Mouse (Mus musculus) kidney, adult 2 months (tissue): Measurements from ENCODE around the gene Il2ra. TPM values are rescaled to one million over a fixed set of nuclear protein-coding genes. Genes with fewer than 3 reads are reported as not detected.

Experiments
- DNase-seq: peaks from one replicate; pipeline ENCODE4 v3.0.0; 2021
- H3K27ac ChIP-seq: fragments of 200-500 bp; 2 replicates; pipeline ENCODE4 v1.5.1; 2012; ENCODE audit warnings: low read depth, low read length, control low read depth, inconsistent platforms; ENCODE audit not compliant: insufficient read depth
- H3K27me3 ChIP-seq: fragments of 200-500 bp; replicated peaks from 2 replicates; pipeline ENCODE4 v1.6.1; 2012; ENCODE audit warnings: mild to moderate bottlenecking, moderate library complexity, low read length, inconsistent platforms; ENCODE audit not compliant: control insufficient read depth, insufficient read depth
- H3K36me3 ChIP-seq: fragments of 200-500 bp; 2 replicates; pipeline ENCODE4 v1.6.1; 2012; ENCODE audit warnings: mild to moderate bottlenecking, moderate library complexity, low read length, inconsistent platforms; ENCODE audit not compliant: control insufficient read depth, insufficient read depth
- H3K4me1 ChIP-seq: fragments of 200-500 bp; 2 replicates; pipeline ENCODE4 v1.6.1; 2011; ENCODE audit warnings: low read length; ENCODE audit not compliant: control insufficient read depth, insufficient read depth
- H3K4me3 ChIP-seq: fragments of 200-500 bp; 2 replicates; pipeline ENCODE4 v1.5.1; 2011; ENCODE audit warnings: mild to moderate bottlenecking, low read depth, low read length, control low read depth; ENCODE audit not compliant: insufficient read depth
- CTCF ChIP-seq: fragments of 200-500 bp; conservative IDR thresholded peaks from 2 replicates; pipeline ENCODE4 v1.5.1; 2011; ENCODE audit warnings: low read depth, mild to moderate bottlenecking, control low read depth, low read length, moderate library complexity, mixed read lengths; ENCODE audit not compliant: insufficient read depth, insufficient read length
- POLR2A ChIP-seq: fragments of 200-500 bp; IDR thresholded peaks from one replicate; pipeline ENCODE4 v1.6.1; 2011; ENCODE audit warnings: low read depth, low read length, control low read depth
- WGBS: fragments of 180-500 bp; shearing (Covaris S2); methylation state at CpG from one replicate; pipeline ENCODE4 v1.1.7; 2018; 5-methylcytosine and 5-hydroxymethylcytosine counted together
- polyA plus RNA-seq: library from polyadenylated mRNA; depleted of rRNA; stranded (reverse); fragments of >200 nt; gene quantifications from 2 replicates; pipeline ENCODE4 v1.2.3, GENCODE M21; 2012; rRNA removed

Il2ra gene
- polyA plus RNA-seq, 1 experiment, result 0.42 TPM

DNA sequence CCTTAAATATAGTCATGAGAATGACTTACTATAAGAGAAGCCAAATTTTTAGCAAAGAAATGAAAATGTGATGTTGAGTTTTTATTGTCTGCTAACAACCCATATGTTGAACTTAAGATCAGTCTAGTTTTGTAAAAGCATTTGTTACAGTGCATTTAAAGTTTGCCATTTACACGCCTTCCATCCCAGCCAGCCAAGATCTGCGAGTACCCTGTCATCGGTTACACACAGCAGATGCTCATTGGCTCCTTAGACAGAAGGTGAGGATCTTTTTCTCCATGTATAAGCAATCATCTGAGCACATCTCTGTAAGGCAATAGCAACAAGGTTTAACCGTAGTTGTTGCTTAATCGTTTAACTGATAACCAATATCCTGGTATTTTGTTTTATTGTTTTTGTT is 85.0 kb downstream of the Il2ra start:
- WGBS, result 94% methylated on average over 5 of the region's 5 CpGs
- H3K36me3 ChIP-seq, result peaks cover 9% of the 10 kb centered on the region; the same call in 1 of the 2 replicates
- H3K27me3 ChIP-seq, result no peaks in the 10 kb centered on the region
- no peak overlapping the region for H3K4me3 ChIP-seq
- H3K27ac ChIP-seq, result no peak overlapping the region
- DNase-seq, result no peak
- H3K4me1 ChIP-seq, result no peaks in the 10 kb centered on the region
- TF ChIP-seq POLR2A (no peak), CTCF (no peak)

GRCm38 (mm10) chr2:11729091-11729490 is 86.5 kb downstream of the Il2ra start:
- 71% methylated on average over 3 of the region's 3 CpGs for WGBS
- TF ChIP-seq CTCF, result no peak

GRCm38 (mm10) chr2:11732978-11733377 is 90.4 kb downstream of the Il2ra start:
- Histone ChIP-seq H3K27ac (no peak overlapping the region), H3K27me3 (no peaks in the 10 kb centered on the region), H3K36me3 (peaks cover 6% of the 10 kb centered on the region; the same call in 1 of the 2 replicates), H3K4me3 (no peak overlapping the region), H3K4me1 (no peaks in the 10 kb centered on the region)
- DNase-seq, result no peak
- 82% methylated on average over 5 of the region's 5 CpGs for WGBS
- no peak for TF ChIP-seq CTCF

More at GRCm38 (mm10) chr2:11729091-11729490, 86.5 kb downstream of the Il2ra start:
- Histone ChIP-seq H3K4me1 (no peaks in the 10 kb centered on the region), H3K27ac (no peak overlapping the region), H3K4me3 (no peak overlapping the region), H3K36me3 (peaks cover 9% of the 10 kb centered on the region; the same call in 1 of the 2 replicates), H3K27me3 (no peaks in the 10 kb centered on the region)
- no peak for DNase-seq

- 74% methylated on average over 6 of the region's 6 CpGs for WGBS
Observed at GRCm38 (mm10) chr2:11735853-11736252, 93.2 kb downstream of the Il2ra start.

DNA sequence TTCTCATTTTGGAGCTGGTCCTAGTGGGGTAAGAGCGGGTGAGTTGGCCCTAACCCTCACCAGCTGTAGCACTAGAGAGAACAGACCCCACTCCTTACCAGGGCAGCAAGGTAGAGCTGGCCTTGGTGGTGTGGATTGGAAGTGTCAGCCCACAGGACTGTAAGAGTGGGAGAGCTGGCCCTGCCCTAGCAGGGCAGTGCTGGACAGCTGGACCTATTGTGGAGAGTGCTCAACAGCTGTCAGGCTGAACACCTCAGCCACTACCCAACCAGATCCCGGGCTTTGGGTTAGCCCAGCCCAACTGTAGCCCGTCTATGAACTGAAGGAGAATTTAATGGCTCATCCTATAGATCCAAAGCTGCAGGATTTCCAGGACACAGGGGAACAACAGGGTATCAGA is 96.2 kb downstream of the Il2ra start:
- Histone ChIP-seq H3K4me3 (no peak overlapping the region), H3K27ac (no peak overlapping the region), H3K36me3 (no peaks in the 10 kb centered on the region; the same call in none of the 2 replicates), H3K4me1 (no peaks in the 10 kb centered on the region), H3K27me3 (no peaks in the 10 kb centered on the region)
- DNase-seq, result no peak
- TF ChIP-seq CTCF, result no peak
- no peak for TF ChIP-seq POLR2A
- WGBS, result 93% methylated on average over 3 of the region's 3 CpGs

More at GRCm38 (mm10) chr2:11735853-11736252, 93.2 kb downstream of the Il2ra start:
- TF ChIP-seq CTCF (no peak), POLR2A (no peak)
- peak; percentile 6 for DNase-seq
- no peaks in the 10 kb centered on the region for H3K27me3 ChIP-seq
- H3K4me3 ChIP-seq, result no peak overlapping the region
- no peak overlapping the region for H3K27ac ChIP-seq
- no peaks in the 10 kb centered on the region; the same call in 1 of the 2 replicates for H3K36me3 ChIP-seq
- no peaks in the 10 kb centered on the region for H3K4me1 ChIP-seq

DNA sequence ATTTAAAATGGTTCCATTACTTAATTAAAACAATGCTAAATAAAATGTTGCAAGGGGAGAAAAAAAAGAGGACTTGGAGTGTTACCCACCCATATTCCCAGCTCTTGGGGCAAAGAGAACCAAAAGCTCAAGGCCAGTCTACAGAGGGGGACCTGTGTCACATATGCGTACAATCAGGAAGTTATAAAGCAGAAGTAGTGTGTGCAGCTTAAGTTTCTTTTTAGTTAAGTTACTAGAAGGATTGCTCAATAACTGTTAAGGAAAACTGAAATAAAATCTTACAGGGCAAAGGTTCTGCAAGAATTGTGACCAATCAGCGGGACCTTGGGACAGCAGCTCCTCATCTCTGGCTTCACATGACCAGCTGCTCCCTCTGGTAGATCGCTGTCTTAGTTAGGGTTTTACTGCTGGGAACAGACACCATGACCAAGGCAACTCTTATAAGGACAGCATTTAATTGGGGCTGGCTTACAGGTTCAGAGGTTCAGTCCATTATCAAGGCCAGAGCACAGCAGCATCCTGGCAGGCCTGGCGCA is 97.0 kb downstream of the Il2ra start:
- no peak overlapping the region for H3K4me3 ChIP-seq
- H3K4me1 ChIP-seq, result no peaks in the 10 kb centered on the region
- TF ChIP-seq POLR2A (no peak), CTCF (no peak)
- H3K27ac ChIP-seq, result no peak overlapping the region
- H3K27me3 ChIP-seq, result no peaks in the 10 kb centered on the region
- H3K36me3 ChIP-seq, result no peaks in the 10 kb centered on the region; the same call in none of the 2 replicates
- DNase-seq, result peak; percentile 13
- 88% methylated on average over 4 of the region's 4 CpGs for WGBS

Other genes with a start within 250 kb of the Il2ra start
- gene Pfkfb3, start 88.7 kb upstream of the Il2ra start, polyA plus RNA-seq, result 18.3 and 22.2 TPM in 2 replicates
- gene Rbm17, start 38.7 kb upstream of the Il2ra start, polyA plus RNA-seq, result 41.3 and 48.7 TPM in 2 replicates
- not detected in 2 replicates for gene Gm17490, start 16.5 kb upstream of the Il2ra start, polyA plus RNA-seq
- gene Il15ra, start 62.5 kb downstream of the Il2ra start, polyA plus RNA-seq, result 22.4 and 22.5 TPM in 2 replicates
- 53.6 and 67.5 TPM in 2 replicates for gene Fbh1, start 134.8 kb downstream of the Il2ra start, polyA plus RNA-seq
- 50.4 and 54.7 TPM in 2 replicates for gene Ankrd16, start 135.1 kb downstream of the Il2ra start, polyA plus RNA-seq